Mouse (Mus musculus) liver, embryonic 14.5 days (tissue): ENCODE measurements around the gene Trpv6.

Experiments
- CTCF ChIP-seq: IDR thresholded peaks from 2 replicates; pipeline ENCODE4 v1.5.1; 2016; ENCODE audit warnings: antibody characterized with exemption, low read depth, control low read depth
- EP300 ChIP-seq: IDR thresholded peaks from 2 replicates; pipeline ENCODE4 v1.6.1; 2016; ENCODE audit warnings: antibody characterized with exemption, low read depth

GRCm38 (mm10) chr6:41680669-41681068 lies 44.5 kb upstream of the Trpv6 start, which contains the start of gene Trpv5:
- no peak for TF ChIP-seq CTCF
- no peak for TF ChIP-seq EP300
